Mouse (Mus musculus): Measurements from ENCODE around the gene Snrpd3.
A peak's percentile ranks its signal among the peaks of the same experiment; 100 is the strongest.
"Not testable (repeated sequence)": the region's sequence is repeated elsewhere in the genome, so short reads cannot be mapped to it uniquely, and the experiment has no call there.

Gene Snrpd3

DNA sequence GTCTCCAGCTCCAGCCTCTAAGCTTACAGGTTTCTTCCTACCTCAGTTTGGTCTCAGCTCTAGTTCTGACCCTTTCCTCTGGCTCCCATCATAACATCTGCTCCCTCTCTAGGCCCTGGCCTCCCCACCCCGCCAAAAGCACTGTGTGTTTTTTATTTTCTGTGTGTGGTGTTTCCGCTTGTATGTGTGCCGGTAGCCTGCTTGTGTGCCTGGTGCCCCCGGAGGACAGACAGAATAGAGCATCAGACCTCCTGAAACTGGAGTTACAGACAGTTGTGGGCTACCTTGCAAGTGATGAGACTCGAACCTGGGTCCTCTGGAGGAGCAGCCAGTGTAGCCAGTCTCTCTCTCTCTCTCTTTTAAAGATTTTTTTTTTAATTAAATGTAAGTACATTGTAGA, 49.0 kb downstream of the Snrpd3 start:
- DNase-seq (ENCODE audit: low spot score in 2 of 2): no peak

DNA sequence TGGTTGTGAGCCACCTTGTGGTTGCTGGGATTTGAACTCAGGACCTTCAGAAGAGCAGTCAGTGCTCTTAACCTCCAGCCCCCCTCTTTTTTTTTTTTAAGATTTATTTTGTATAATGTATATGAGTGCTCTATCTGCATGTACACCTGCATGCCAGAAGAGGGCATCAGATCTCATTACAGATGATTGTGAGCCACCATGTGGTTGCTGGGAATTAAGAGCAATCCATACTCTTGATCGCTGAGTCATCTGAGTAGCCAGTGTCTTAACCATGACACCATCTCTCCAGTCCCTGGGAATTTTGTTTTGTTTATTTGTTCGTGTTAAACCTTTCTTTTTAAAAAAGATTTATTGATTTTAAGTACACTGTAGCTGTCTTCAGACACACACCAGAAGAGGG, 49.4 kb downstream of the Snrpd3 start:
- not testable (repeated sequence) for DNase-seq (ENCODE audit: low spot score in 2 of 2)

DNA sequence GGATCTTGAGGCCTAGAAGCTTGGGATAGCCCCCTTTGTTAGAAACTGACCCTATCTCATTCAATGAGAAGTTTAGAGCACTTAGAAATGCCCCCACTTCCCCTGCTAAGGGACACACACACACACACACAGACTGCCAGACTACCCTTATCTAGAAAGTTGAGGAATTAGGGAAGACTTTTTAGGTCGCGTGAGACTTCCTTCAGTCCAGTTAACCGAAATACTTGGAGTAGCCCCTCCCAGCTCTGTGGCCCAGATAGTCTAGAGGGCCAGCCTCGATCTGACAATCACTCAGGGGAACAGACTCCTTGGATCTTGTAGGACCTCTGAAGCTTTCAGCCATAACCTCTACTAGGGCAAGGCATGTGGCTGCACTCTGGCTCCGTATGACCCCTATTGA, 50.7 kb downstream of the Snrpd3 start:
- DNase-seq (ENCODE audit: low spot score in 2 of 2): no peak

DNA sequence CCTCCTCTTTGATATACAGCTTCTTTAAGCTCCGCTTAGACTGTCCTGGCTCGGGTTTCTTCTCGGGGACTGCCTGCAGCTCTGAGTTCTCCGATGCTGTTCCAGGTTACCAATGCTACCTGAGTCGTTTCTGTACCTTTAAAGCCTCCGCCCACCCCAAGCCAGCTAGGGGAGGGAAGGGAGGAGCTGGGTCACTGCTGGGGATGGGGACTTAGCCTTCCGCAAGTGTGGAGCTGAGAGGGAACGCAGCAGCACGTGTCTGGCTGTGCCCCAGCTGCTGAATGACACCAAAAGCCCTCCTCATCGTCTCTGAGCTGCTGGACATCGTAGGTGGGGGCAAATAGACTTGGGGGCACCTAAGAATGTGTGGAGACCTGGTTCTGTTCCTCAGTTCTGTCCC, 51.1 kb downstream of the Snrpd3 start:
- no peak for DNase-seq (ENCODE audit: low spot score in 2 of 2)

DNA sequence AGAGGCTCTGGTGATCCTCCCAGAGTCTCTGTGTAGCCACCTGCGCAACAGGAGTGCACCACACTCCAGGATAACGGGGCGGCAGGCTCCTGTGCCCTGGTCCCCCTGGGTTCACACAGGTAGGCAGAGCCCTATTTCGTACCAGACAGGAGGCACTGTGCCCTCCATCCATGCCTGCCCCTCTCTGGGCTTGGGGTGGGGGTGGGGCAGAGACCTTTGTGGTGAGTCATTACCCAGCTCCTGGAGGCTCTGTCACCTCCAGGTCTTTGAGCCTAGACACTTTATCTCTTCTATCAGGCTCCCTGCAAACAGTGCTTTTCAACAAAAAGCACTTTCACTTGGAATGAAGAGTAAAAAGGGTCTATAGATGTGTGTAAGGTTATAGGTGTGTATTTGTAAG, 51.5 kb downstream of the Snrpd3 start:
- no peak for DNase-seq (ENCODE audit: low spot score in 2 of 2)

DNA sequence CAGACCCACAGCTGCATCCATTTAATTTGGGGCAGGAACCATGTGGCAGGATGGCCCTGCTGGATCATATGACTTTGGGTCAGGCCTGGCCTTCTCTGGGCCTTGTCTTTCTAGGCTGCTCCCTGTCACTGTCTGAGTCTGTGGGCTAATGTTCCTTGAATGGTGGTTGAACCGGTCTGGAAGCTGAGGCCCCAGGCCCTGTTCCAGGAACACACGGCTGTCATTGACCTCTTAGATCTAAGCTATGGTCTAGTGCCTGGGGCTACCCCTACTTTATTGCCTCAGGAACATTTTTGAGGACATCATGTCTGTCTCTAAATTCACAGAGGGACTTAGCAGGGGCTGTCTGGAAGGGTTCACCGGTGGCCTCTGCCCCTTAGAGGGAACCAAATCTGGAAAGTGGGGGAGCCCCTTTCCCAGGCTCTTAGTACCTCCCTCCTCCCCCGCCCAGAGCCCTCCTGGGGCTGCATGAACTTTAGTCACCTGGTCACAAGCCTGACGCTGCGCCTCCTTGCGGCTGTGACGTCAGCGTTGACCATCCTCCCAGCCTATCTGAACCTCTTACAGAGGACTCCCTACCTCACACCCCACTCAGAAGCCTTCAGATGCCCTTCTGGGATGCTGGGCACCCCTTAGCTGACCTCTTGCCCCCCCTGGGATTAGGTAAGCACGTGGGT, 53.8 kb downstream of the Snrpd3 start:
- no peak for DNase-seq (ENCODE audit: low spot score in 2 of 2)

DNA sequence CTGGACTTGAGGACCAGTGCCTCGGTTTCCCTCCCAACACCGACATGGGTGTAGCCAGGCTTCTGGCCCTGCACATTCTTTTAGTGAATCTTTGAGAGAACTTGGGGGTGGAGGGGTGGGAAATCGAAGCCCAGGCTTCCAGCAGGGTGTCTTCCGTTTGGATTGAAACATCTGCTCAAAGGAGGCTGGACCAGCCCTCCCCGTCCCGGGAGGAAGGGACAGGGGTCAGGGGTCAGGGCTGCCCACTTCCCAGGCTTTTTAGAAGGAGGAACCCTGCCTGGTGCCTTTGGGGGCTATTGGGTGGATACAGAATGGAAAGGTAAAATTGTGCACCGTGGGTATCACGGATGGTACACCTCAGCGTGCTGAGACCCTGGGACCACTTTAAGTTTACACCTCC, 54.6 kb downstream of the Snrpd3 start:
- no peak for DNase-seq (ENCODE audit: low spot score in 2 of 2)

DNA sequence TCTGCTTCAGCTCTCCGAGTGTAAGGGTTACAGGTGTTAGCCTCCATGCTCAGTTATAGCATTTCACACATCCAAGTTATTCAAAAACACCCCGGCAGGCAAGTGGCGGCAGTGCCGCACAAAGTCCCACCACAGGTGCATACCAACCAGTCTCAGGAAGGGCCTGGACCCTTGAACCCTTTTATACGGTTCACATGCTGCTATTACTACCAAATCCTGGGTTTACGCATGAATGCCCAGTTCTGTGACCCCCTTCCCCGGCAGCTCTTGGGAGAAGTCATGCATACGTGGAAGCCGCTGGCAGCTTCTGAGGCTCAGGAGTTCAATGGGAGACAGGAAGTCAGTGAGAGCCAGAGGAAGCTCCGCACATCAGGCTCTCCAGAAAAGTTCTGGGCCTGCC, 55.8 kb downstream of the Snrpd3 start:
- no peak for DNase-seq (ENCODE audit: low spot score in 2 of 2)

DNA sequence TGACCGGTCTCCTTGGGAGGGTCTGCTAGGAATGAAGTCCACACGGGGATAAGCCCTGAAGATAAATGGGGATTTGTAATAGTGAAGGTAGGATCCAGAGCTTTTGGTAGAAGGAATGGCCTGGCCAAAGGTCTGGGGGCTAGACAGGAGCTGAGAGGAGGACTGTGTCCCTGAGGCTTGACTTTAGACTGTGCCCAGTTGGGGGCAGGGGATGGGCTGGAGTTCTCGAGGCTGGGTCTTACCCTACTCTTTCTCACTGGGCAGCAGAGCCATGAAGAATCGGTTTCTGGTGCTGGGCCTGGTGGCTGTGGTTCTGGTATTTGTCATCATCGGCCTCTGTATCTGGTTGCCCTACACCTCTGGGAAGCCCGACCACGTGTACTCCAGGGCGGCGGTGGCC, 56.6 kb downstream of the Snrpd3 start:
- no peak for DNase-seq (ENCODE audit: low spot score in 2 of 2)

DNA sequence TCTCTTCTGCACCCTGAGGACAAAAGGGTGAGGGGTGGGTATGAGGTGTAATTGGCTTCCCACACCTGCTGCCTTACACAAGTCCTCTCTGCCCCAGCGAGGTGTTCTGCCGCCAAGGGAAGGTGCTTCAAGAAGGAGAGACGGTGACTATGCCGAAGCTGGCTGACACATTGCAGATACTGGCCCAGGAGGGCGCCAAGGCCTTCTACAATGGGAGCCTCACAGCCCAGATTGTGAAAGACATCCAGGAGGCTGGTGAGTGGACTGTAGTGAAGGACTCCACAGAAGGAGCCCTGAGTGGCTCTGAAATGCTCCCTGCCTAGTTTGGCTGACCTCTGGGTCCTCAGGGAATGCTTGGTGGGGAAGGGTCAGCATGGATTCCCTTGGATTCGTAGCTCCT, 61.8 kb downstream of the Snrpd3 start:
- DNase-seq (ENCODE audit: low spot score in 2 of 2): no peak

DNA sequence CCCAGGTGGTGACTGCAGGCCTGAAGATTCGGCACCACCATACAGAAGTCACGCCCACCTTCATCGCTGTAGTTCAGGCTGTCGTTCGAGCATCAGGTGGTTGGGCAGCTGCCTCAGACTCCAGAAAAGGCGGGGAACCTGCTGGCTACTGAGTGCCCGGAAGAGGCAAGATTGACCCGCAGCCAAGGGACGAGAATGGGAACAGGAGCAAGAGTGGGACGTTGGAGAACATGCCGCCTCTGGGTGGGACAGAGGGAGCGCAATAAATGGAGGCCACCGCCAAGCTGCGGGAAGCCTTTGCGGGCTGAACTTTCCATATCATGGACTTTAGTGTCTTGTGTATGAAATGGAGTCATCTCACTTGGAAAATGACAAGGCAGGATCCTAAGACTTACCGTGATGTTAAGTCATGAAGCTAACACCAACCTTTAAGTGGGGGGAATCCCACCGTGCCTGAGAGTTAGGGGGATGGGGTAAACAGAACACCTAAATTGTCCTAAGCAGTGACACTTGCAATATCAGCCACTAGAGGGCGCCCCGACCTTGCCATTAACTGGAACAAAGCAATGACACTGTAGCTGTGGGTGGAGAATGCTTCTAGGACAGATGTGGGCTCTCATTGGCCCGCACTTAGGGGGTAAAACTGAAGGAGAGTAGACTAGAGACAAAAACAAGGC, 68.7 kb downstream of the Snrpd3 start:
- DNase-seq (ENCODE audit: low spot score in 2 of 2): peak; percentile 83 to 87

DNA sequence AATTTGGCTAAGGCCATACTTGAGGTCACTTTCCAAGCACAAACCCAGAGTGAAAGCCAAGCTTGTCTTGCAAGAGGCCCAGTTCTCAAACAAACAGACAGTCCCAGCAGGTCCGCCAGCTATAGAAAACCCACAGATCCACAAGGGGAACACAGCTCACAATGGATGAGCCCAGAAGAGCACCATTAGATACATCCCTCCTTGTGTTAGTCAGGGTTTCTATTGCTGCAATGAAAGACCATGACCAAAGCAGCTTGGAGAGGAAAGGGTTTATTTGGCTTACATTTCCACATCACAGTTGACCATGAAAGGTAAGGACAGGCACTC, 69.2 kb downstream of the Snrpd3 start:
- DNase-seq (ENCODE audit: low spot score in 2 of 2): no peak

All from urinary bladder, postnatal 36 days (tissue).